Mouse (Mus musculus) c-Kit-negative CD71-positive TER-119-positive erythroid progenitor cells, embryonic 14.5 days (primary cell): ENCODE data around the gene Slc17a3.

ENCODE experiments used
- DNase-seq: peaks from one replicate; pipeline ENCODE4 v3.0.0-alpha.2; 2013; ENCODE audit warnings: low read depth, low spot score

The Slc17a3 gene

DNA sequence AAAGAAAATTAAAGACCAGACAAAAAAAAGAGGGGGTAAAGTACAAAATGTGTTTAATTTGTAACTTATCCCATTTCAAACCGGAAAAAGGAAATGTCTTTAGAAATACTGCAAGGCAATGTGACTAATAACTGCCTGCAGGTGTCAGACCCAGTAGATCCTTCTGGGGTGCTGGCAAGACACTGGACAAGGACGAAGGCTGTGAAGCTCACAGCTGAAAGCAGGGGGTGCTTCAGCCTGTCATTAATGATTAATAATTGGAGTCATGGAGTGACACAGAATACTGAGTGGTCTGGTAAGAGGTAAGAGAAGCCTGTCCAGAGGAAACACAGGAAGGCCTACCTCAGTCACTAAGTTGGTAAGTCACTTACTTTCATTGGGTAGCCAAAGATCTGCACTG lies at the start of gene Slc17a3:
TSS of gene Slc17a3 (plus strand) at position 127 of the 400 bp plus-strand sequence.
- no peak for DNase-seq

DNA sequence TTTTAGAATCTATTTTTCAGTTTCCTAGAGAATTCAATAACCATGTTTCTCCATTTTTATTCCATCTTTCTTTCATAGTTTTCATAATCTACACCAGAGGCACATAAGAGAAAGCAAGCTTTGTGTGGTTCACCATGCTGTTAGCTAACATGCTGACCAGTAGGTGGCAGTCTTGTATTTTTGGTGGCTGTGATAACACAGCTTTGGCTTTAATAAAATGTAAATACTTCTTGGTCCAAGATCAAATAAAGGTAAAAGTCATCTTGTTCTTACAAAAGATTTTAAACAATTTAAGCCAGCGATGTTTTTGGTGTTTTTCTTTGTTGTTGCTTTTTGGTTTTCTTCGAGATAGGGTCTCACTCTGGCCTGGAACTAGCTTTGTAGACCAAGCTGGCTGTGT lies 46.7 kb upstream of the Slc17a3 start:
- peak; percentile 43 for DNase-seq

DNA sequence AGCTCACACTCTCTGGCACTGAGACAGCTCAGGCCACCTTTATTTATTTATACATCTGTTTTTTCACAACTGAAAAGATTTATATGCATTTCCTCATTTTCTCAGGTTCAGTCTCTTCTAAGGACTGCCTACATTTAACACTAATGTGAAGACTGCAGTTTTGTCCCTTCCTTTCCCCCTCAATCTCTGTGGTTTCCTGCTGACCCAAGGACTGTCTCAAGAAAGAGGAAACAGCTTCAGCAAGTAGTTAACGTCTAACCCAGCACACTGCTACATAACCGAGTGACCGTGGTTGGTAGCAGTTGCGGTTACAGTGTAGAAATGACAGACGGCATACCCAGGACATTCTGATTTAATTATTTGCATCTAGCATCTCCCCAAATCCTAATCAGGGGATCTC lies 39.8 kb upstream of the Slc17a3 start:
- DNase-seq: no peak

DNA sequence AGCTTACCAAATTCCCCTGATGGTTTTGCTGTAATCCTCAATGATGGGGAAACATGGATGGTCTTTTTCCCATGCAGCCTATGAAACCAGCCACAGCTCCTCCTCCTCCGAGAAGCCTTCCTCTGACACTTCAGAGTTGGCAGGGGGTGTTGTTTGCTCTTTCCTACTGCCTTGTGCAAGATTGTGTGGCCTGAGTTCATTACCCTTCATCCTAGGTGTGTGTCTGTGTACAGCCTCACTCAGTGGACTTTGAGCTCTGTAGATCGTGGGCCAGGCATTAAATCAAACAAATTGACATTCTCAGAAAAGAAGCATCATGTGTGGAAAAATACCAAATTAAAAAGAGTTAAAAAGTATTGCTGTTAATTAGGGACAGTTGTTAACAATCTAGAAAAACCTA lies 34.7 kb upstream of the Slc17a3 start:
- DNase-seq: no peak

DNA sequence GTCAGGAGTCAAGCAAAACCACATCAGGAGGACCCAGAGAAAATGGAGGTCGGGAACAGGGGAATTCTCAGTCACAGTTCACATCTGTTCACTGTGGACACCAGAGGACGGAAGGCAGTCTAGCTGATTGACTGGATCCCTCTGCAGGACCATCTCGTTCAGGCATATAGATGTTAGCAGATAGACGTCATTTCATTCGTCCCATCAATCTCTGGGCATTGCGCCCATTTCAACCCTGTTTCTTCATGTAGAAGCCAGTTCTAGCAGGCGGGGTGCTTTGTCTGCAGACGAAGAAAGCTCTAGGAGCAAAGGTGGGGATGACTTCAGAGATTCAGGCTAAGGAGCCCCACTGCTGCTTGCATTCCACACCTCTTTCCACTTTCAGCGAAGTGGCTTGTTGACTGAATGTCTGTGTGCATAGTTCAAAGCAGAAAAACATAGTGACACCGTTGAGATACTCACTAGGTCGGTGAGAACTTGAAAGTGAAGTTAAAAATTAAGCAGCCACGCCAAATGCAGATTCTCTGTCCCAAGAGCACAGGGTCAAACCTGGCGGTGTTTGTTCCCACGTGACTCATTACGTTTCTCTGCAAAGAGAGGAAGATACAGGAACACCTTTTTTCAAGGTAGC lies 32.7 kb upstream of the Slc17a3 start, which contains the start of gene Slc17a2:
TSS of gene Slc17a2 (plus strand) at position 572 of the 631 bp plus-strand sequence.
- no peak for DNase-seq

DNA sequence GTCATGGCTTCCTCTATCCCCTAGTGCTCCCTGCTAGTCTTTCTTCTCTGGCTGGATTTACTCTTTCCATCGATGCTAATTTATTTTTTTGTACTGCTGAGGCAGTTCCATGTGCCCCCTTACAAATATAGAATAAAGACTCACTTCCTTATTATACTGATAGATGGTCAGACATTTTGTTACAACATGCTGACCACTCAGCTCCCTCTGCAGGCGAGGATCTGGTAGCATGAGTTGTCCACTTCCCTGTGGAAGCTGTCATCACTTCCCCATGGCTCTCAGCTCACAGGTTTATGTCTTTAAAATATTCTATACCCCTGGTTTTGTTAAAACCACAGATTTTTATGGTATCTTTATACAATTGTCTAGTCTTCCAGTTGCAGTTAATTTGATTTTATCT lies 23.1 kb upstream of the Slc17a3 start:
- DNase-seq: no peak

DNA sequence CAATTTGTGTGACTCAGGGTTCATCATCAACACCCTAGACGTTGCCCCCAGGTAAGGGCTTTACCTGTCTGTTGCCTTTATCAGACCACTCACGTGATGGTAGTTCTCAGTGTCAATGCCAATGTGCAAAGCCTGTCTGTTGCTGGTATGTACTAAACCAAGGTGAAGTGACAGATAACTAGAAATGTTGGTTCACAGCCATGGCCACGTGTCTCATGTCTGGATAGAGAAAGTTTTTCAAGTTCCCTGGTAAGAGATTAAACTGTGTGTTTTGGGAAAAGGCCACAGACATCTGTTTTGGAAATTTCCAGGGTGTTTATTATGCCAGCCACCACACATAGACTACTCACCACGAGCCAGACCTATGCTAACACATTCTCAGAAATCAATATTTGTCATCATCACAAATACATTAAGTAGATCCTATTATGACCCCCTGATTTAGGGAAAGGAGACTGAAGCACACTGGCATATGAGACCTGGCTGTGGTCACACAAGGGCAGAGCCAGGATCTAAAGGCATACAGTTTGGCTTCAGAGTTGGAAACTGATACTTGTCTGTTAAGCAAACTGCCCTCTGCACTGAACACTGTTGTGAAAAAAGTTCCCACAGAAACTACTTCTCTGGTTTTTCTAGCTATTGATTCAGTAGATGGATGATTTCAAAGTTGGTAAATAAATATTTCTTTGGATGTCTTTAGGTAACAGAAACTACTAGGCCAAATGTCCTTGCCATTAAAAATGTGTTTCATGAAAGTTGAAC lies 18.9 kb upstream of the Slc17a3 start:
- DNase-seq: no peak

DNA sequence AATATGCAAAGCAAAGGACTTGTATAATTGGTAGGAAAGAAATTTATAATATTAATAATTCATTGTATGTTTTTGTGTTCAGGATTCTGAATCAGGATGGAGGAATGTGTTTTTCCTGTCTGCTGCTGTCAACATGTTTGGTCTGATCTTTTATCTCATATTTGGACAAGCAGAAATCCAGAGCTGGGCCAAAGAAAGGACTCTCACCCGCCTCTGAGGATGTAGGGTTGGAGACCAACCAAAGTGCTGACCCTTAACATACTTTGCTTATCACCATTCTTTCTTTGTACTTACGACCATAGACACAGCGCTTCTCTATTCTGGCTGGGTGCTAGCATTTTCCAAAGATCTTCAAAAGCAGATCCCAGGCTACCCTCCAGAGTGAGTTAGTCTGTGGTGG lies 17.0 kb upstream of the Slc17a3 start:
- DNase-seq: no peak

DNA sequence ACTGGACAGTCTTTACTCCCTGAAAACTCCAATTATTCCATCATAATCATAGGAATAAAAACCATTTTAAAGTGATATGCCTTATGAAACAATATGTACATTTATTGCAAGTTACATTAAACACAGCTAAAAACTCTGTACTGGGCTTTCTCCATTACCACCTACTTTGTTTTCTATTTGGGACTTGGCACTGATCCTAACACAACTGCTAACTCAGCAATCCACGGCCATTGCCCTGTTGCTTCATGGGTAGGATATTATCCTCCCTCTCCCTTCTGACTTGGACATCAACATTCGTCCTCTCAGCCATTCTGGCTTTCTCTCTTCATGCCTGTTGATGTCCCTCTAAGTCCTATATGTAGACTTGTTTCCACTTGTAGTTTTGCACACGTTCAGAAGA lies 12.6 kb upstream of the Slc17a3 start:
- DNase-seq: no peak

DNA sequence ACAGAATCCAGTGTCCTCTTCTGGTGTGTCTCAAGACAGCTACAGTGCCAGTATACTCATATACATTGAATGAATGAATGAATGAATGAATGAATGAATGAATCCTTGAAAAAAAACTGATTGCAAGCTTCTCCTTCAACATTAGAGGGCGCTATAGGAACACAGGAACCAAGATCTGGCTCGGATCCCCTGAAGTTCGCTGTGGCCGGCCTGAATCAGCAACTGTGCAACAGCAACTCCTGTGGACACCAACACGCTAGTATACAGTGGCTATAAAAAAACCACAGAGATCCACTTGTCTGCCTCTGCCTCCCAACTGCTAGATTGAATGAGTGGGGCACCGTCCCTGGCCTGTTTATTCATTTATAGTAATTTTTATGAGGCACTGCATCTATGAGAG lies 6.2 kb upstream of the Slc17a3 start:
- peak; percentile 3 for DNase-seq

DNA sequence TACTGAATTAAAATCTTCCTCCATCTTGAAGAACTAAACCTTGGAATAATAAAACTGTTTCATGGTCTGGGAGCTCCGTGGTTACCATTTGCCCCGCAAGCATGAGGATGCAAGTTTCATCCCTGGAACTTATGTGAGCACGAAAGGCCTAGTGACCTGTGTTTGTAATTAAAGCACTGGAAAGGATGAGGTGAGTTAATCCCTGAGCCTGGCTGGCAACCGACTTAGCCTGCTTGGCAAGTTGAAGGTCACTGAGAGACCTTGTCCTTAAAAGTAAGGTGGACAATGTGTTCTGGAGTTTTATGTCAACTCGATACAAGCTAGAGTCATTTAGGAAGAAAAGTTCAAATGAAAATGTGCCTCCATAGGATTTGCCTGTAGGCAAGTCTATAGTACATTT lies 4.4 kb upstream of the Slc17a3 start:
- DNase-seq: no peak

DNA sequence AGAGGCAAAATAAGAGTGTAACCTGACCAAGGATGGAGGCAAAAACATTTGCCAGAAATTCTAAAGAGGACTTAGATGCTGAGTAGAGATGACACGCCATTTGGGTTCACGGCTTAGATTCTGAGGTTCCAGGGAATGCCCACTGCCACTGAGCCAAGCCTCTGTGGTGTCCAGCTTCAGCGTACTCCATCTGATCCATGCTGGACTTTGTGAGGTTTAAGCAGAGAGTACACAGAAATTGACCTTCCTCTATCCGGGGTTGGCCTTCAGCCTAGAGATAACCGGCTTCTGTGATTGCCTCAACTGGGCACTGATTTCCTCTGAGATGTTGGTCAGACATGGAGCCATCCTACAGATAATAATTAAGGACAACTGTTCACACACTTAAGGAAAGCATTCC lies 2.6 kb upstream of the Slc17a3 start:
- no peak for DNase-seq

DNA sequence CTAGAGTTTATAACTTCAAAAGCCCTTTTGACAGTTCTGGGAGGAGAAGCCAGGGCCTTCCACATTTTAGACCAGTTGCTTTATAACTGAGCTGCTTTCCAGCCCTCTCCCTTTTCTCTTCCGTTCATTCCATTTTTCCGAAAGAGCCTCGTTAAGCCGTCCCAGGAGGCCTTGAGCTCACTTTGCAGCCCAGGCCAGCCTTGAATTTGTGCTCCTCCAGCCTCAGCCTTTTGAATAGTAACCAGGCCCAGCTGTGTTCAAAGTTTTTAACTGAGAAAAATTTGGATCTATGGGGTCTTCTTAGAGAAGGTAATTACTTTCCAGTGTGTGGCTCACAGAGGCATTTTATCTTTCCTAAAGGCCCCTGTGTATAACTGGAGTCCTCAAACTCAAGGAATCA lies 6.6 kb downstream of the Slc17a3 start:
- DNase-seq: no peak

DNA sequence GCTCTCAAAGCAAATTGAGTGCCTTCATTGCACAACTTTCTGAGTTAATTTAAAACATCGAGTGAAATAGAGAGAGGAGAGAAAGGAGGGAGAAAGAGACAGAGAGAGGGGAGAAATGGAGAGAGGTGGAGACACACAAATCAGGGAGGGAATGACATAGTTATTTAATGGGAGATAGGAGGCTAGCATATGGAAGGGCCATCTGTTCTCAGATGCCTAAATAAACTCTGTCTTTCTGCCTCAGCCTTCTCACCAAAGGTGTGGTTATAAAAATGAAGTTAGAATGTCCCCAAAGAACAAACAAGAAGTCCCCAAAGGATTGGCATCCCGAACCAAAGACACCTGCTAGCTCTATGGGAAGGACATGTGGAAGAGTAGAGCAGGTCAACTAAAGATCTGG lies 10.1 kb downstream of the Slc17a3 start:
- DNase-seq: no peak

DNA sequence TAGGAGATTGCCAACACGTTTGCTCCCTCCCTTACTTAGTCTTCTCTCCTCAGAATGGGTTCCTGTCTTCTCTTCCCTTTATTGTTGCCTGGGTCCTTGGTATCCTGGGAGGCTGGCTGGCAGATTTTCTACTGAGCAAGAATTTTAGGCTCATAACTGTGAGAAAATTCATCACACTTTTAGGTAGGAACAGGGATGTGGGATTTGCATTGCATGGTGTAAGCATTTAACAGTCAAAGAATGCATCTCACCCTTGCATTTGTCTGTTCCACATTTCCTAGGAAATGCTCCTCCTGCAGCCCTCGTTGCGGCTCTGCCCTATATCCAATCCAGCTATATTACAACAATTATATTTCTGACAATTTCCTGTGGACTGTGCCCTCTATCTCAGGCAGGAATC lies 17.2 kb downstream of the Slc17a3 start:
- DNase-seq: no peak

DNA sequence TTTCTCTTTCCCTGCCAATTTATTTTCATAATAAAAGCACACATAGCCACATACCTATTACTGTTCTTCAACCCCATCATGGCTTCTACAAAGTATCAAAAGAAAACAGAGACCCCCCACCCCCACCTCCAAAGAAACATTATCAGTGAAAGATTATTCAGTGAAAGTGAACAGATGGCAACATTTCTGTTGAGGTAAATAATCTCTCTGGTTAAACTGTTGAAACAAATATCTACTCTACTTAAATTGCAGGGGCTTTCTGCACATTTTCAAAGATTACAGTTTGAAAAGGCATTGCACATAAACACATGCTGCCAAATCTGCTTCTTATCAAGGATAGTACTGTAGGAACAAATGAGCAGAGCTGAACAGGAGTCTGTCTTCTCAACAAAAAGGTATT lies 22.6 kb downstream of the Slc17a3 start:
- DNase-seq: no peak

DNA sequence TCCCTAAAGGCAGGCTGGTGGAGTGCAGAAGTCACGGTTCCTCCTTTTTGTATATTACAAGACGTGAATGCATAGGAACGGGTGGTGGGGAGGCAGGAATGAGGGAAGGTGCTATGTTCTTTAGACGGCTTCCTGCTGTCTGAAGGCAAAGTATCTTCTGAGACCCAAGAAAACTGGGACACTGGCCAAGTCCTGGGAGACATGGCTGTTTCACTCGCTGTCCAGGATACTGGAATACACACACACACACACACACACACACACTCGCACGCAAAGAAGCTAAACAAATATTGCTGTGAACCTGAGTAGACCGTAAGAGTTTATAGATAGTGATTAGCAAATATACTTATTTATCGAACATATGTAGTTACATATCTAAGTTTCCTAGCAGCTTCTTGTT lies 25.5 kb downstream of the Slc17a3 start:
- DNase-seq: no peak

DNA sequence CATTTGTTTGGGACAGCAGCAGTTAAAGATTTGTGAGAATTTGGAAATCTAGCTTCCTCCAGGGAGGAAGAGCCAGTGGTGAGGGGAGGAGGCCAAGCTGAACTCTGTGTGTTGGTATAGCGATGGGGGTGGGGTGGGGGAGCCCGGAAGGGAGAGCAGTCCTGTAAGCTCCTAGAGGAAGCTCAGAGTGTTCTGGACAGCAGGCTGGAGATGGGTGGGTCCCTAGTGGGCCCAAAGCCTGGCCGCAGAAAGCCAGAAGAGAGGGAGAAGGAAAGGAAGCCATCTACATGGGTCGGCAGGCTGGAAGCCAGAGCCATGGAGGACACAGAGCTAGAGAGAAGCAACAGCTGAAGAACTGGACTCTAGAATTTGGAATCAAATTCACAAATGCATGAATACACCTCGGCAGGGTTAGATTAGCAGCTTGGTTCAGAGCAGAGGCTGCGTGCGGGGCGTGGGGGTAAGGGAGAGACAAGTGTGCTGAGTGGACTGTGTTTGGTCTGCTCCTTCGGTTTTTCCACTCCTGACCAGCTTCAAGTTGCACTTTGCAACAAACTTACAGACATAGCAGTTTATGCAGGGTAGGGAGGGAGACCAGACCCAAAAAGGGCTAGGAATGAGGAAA lies 27.0 kb downstream of the Slc17a3 start:
- no peak for DNase-seq

DNA sequence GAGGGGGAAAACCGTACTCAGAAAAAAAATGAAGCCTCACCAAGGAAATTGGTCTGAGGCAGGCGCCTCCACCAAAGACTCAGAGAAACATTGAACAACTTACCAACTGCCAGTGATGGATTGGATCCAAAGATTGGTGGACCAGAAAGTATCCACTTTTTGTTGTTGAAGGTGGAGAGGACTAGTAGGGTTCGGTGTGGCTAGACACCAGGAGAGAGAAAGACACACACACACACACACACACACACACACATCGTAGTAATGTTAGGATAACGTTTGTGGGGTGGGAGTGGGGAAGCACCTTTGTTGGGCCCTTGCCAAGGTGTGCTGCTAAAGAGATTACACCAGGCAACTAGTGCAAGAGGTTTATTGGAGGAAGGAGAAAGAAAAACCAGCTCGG lies 27.8 kb downstream of the Slc17a3 start:
- no peak for DNase-seq

DNA sequence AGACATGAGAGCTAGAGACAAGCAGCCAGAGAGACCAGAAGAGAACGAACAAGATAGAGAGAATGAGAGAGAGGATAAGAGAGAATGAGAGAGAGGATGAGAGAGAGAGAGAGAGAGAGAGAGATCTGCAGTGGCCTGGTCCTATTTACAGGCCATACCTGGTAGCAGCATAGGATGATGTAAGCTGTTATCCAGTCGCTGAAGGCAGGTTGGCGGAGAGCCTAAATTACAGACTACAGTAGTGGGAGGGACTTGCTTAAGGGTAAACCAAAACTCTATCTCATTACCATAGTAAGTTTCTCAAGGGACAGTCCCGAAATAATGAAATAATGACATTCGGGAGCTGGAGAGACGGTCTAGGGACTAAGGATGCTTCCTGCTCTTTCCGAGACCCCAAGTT lies 28.2 kb downstream of the Slc17a3 start, which contains the start of gene Slc17a1:
TSS of gene Slc17a1 (plus strand) at position 346 of the 400 bp plus-strand sequence.
- no peak for DNase-seq

DNA sequence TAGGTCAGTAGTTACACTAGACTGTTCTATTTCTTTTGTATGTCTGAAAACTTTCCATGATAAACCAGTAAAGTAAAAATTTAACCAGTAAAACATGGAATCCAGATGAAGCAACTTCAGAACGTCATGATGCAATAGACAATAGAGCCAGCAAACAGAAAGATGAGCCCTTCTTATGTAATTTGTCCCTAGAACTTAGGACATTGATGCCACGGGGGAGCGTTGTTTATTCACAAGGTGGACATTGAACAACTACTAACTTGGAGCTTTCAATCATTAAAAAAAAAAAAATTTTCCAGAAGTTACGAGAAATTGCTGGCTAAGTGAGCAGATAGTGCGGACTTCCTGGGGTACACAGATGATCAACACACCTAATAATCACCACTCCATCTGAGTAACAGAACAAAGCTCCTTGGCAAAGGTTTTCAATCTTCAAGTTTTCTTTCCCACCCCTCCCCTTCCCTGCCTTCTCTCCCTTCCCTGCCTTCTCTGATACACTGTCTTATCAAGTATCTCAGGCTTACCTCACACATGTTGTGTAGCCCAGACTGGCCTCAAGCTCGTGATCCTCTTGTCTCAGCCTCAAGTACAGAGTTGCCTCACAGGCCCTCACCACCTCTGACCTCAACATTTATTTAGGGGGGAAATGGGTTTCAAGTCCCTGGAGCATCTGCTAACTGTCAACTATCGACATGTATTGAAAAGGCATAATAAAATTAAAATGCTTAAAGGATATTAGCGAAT lies 29.7 kb downstream of the Slc17a3 start:
- DNase-seq: no peak

DNA sequence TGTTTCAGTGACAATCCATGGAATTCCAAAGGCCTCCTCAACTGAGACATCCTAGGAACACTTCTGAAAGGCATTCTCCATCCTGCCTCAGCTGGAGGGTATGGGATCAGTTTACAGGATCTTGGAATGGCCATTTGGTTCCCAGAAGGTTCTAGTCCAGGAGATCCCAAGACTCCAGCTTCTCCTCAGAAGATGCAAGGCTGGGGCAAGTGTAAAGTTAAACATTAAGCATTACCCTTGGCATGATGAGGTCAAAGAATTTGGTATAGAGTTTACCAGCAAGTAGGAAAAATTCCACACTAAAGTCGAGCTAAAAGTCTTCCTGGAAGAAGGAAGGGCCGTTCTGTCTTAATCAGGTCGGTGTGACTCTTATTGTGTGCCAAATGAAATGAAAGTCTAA lies 30.8 kb downstream of the Slc17a3 start:
- DNase-seq: no peak
